Mouse (Mus musculus): ENCODE data around the gene Gfpt1. TPM values are rescaled to one million over a fixed set of nuclear protein-coding genes. Genes with fewer than 3 reads are reported as not detected.

Gene Gfpt1
- polyA plus RNA-seq, 1 experiment: 10.5 TPM

GRCm38 (mm10) chr6:87123973-87124372 is 81.3 kb downstream of the Gfpt1 start:
- Histone ChIP-seq H3K27me3 (ENCODE audit: control insufficient read depth, insufficient read depth, insufficient read length) (no peaks in the 10 kb centered on the region), H3K4me3 (ENCODE audit: insufficient read depth, poor library complexity, severe bottlenecking) (no peak overlapping the region), H3K36me3 (ENCODE audit: control insufficient read depth, insufficient read depth) (no peaks in the 10 kb centered on the region), H3K79me2 (ENCODE audit: control insufficient read depth, insufficient read depth) (no peaks in the 10 kb centered on the region), H3ac (ENCODE audit: control insufficient read depth, insufficient read length, low read depth) (no peak overlapping the region), H3K79me3 (ENCODE audit: low read depth) (no peaks in the 10 kb centered on the region)
- no peak for TF ChIP-seq MAX (IDR thresholded peaks at IDR 0.05)
- no peak for TF ChIP-seq MYOD1 (IDR thresholded peaks at IDR 0.05; ENCODE audit: control insufficient read depth, insufficient read length, low read depth)
- no peak for TF ChIP-seq USF1 (IDR thresholded peaks at IDR 0.05; ENCODE audit: low read depth)
- TF ChIP-seq CTCF (IDR thresholded peaks at IDR 0.05; ENCODE audit: control insufficient read depth, insufficient read depth, insufficient read length): no peak
- no peak for TF ChIP-seq MYOG (IDR thresholded peaks at IDR 0.05; ENCODE audit: control insufficient read depth, extremely low read depth, insufficient read length)
- TF ChIP-seq FOSL1 (IDR thresholded peaks at IDR 0.05; ENCODE audit: insufficient read depth, low read length, poor library complexity, severe bottlenecking): no peak

GRCm38 (mm10) chr6:87127049-87127753 is 84.6 kb downstream of the Gfpt1 start:
- Histone ChIP-seq H3K36me3 (ENCODE audit: control insufficient read depth, insufficient read depth) (no peaks in the 10 kb centered on the region), H3K27me3 (ENCODE audit: control insufficient read depth, insufficient read depth, insufficient read length) (no peaks in the 10 kb centered on the region), H3ac (ENCODE audit: control insufficient read depth, insufficient read length, low read depth) (no peak overlapping the region), H3K79me2 (ENCODE audit: control insufficient read depth, insufficient read depth) (no peaks in the 10 kb centered on the region), H3K4me3 (ENCODE audit: insufficient read depth, poor library complexity, severe bottlenecking) (no peak overlapping the region), H3K79me3 (ENCODE audit: low read depth) (no peaks in the 10 kb centered on the region)
- TF ChIP-seq MAX (IDR thresholded peaks at IDR 0.05) (no peak), USF1 (IDR thresholded peaks at IDR 0.05; ENCODE audit: low read depth) (no peak), CEBPB (IDR thresholded peaks at IDR 0.05; ENCODE audit: low read depth) (no peak), CTCF (IDR thresholded peaks at IDR 0.05; ENCODE audit: control insufficient read depth, insufficient read depth, insufficient read length) (no peak), FOSL1 (IDR thresholded peaks at IDR 0.05; ENCODE audit: insufficient read depth, low read length, poor library complexity, severe bottlenecking) (no peak), MYOD1 (IDR thresholded peaks at IDR 0.05; ENCODE audit: control insufficient read depth, insufficient read length, low read depth) (no peak), MYOG (IDR thresholded peaks at IDR 0.05; ENCODE audit: control insufficient read depth, extremely low read depth, insufficient read length) (no peak)

GRCm38 (mm10) chr6:87129861-87130260 is 87.2 kb downstream of the Gfpt1 start:
- TF ChIP-seq USF1 (IDR thresholded peaks at IDR 0.05; ENCODE audit: low read depth) (no peak), MYOD1 (IDR thresholded peaks at IDR 0.05; ENCODE audit: control insufficient read depth, insufficient read length, low read depth) (no peak), FOSL1 (IDR thresholded peaks at IDR 0.05; ENCODE audit: insufficient read depth, low read length, poor library complexity, severe bottlenecking) (no peak), MAX (IDR thresholded peaks at IDR 0.05) (no peak), CTCF (IDR thresholded peaks at IDR 0.05; ENCODE audit: control insufficient read depth, insufficient read depth, insufficient read length) (no peak), CEBPB (IDR thresholded peaks at IDR 0.05; ENCODE audit: low read depth) (no peak), MYOG (IDR thresholded peaks at IDR 0.05; ENCODE audit: control insufficient read depth, extremely low read depth, insufficient read length) (no peak)

GRCm38 (mm10) chr6:87130628-87131027 is 88.0 kb downstream of the Gfpt1 start:
- Histone ChIP-seq H3K36me3 (ENCODE audit: control insufficient read depth, insufficient read depth) (no peaks in the 10 kb centered on the region), H3K79me2 (ENCODE audit: control insufficient read depth, insufficient read depth) (no peaks in the 10 kb centered on the region), H3K4me3 (ENCODE audit: insufficient read depth, poor library complexity, severe bottlenecking) (no peak overlapping the region), H3ac (ENCODE audit: control insufficient read depth, insufficient read length, low read depth) (no peak overlapping the region), H3K79me3 (ENCODE audit: low read depth) (no peaks in the 10 kb centered on the region), H3K27me3 (ENCODE audit: control insufficient read depth, insufficient read depth, insufficient read length) (no peaks in the 10 kb centered on the region)
- TF ChIP-seq CTCF (IDR thresholded peaks at IDR 0.05; ENCODE audit: control insufficient read depth, insufficient read depth, insufficient read length) (no peak), MAX (IDR thresholded peaks at IDR 0.05) (no peak), MYOG (IDR thresholded peaks at IDR 0.05; ENCODE audit: control insufficient read depth, extremely low read depth, insufficient read length) (no peak), FOSL1 (IDR thresholded peaks at IDR 0.05; ENCODE audit: insufficient read depth, low read length, poor library complexity, severe bottlenecking) (no peak), MYOD1 (IDR thresholded peaks at IDR 0.05; ENCODE audit: control insufficient read depth, insufficient read length, low read depth) (no peak), USF1 (IDR thresholded peaks at IDR 0.05; ENCODE audit: low read depth) (no peak), CEBPB (IDR thresholded peaks at IDR 0.05; ENCODE audit: low read depth) (no peak)

More at GRCm38 (mm10) chr6:87129861-87130260, 87.2 kb downstream of the Gfpt1 start:
- Histone ChIP-seq H3K27me3 (ENCODE audit: control insufficient read depth, insufficient read depth, insufficient read length) (no peaks in the 10 kb centered on the region), H3K4me3 (ENCODE audit: insufficient read depth, poor library complexity, severe bottlenecking) (no peak overlapping the region), H3K79me3 (ENCODE audit: low read depth) (no peaks in the 10 kb centered on the region), H3K79me2 (ENCODE audit: control insufficient read depth, insufficient read depth) (no peaks in the 10 kb centered on the region), H3K36me3 (ENCODE audit: control insufficient read depth, insufficient read depth) (no peaks in the 10 kb centered on the region), H3ac (ENCODE audit: control insufficient read depth, insufficient read length, low read depth) (no peak overlapping the region)

GRCm38 (mm10) chr6:87131078-87131477 is 88.4 kb downstream of the Gfpt1 start:
- H3K79me3 ChIP-seq (ENCODE audit: low read depth): no peaks in the 10 kb centered on the region
- H3K36me3 ChIP-seq (ENCODE audit: control insufficient read depth, insufficient read depth): no peaks in the 10 kb centered on the region
- no peak overlapping the region for H3K4me3 ChIP-seq (ENCODE audit: insufficient read depth, poor library complexity, severe bottlenecking)
- no peaks in the 10 kb centered on the region for H3K27me3 ChIP-seq (ENCODE audit: control insufficient read depth, insufficient read depth, insufficient read length)
- no peak overlapping the region for H3ac ChIP-seq (ENCODE audit: control insufficient read depth, insufficient read length, low read depth)
- H3K79me2 ChIP-seq (ENCODE audit: control insufficient read depth, insufficient read depth): no peaks in the 10 kb centered on the region
- TF ChIP-seq USF1 (IDR thresholded peaks at IDR 0.05; ENCODE audit: low read depth) (no peak), FOSL1 (IDR thresholded peaks at IDR 0.05; ENCODE audit: insufficient read depth, low read length, poor library complexity, severe bottlenecking) (no peak), MYOG (IDR thresholded peaks at IDR 0.05; ENCODE audit: control insufficient read depth, extremely low read depth, insufficient read length) (no peak), MYOD1 (IDR thresholded peaks at IDR 0.05; ENCODE audit: control insufficient read depth, insufficient read length, low read depth) (no peak), MAX (IDR thresholded peaks at IDR 0.05) (no peak), CTCF (IDR thresholded peaks at IDR 0.05; ENCODE audit: control insufficient read depth, insufficient read depth, insufficient read length) (no peak), CEBPB (IDR thresholded peaks at IDR 0.05; ENCODE audit: low read depth) (no peak)

Measured in C2C12 (cell line).